ENCODE assay signal across 10 mouse cellular contexts in the genomic region with DNA sequence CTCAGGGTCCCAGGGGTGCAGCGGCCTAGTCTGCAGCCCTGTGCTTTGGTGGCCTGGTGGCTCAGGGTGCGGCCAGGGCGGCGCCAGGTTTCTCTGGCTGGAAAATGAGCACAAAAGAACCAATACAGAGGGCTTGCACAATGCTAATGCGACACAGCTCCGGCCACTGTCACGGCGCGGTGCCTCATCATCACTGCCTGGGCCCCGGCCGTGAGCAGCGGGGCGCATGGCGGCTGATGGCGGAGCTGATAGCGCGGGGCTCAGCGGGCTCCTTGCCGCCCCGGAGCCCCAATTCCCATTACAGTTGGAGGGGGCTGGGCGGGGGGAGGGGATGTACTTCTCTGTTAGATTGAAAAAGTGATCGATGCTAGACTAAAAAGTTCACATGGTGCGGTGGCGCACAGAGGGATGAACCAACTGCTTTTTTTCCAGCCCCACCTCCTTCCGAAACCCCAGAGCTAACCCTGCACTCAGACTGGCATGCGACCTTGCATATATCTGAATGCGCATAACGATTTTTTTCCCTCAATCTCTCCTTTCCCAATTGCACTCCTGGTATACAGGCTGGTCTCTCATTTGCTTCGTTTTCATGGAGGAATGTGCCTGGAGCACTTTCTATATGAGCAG. TPM values are rescaled to one million over a fixed set of nuclear protein-coding genes. Genes with fewer than 3 reads are reported as not detected.
DNase-seq lines count a peak whose midpoint lies in the region; ATAC-seq lines count a peak whose summit lies in the region.
"Had no signal": no experiment of that assay in that cellular context is flagged by ENCODE, and none has a peak within 500 bp of the region (broad histone marks: within the 10 kb centered on the region; RNA-seq: fewer than 3 reads in every experiment).

No protein-coding gene starts in this region.

- no peaks in the 10 kb centered on the region for H3K9me3 ChIP-seq in heart, embryonic 11.5 days (replicated peaks; ENCODE audit: control insufficient read depth, low read length)
- no peaks in the 10 kb centered on the region for H3K9me3 ChIP-seq in embryonic facial prominence, embryonic 10.5 days
- H3K9me3 ChIP-seq in intestine, embryonic 14.5 days (ENCODE audit: control insufficient read depth, low read length) = 0 out of 2 replicates have a peak, but pooled peaks cover 4% of the 10 kb centered on the region
- no peaks in the 10 kb centered on the region for H3K9me3 ChIP-seq in midbrain, embryonic 15.5 days

- ATAC-seq in heart, embryonic 11.5 days (replicated peaks; ENCODE audit: insufficient number of reproducible peaks, low FRiP score, low TSS enrichment) = no peak
- ATAC-seq in intestine, embryonic 14.5 days (replicated peaks; ENCODE audit: low FRiP score, low TSS enrichment, low read depth) = no peak
- ATAC-seq in midbrain, embryonic 15.5 days (replicated peaks) = no peak

- 0 out of 2 replicates have a peak, but pooled peaks cover 2% of the 10 kb centered on the region for H3K4me1 ChIP-seq in heart, embryonic 11.5 days (ENCODE audit: control insufficient read depth, insufficient read depth, low read length)
- H3K4me1 ChIP-seq in embryonic facial prominence, embryonic 10.5 days = peaks cover 16% of the 10 kb centered on the region
- no peaks in the 10 kb centered on the region for H3K4me1 ChIP-seq in intestine, embryonic 14.5 days (replicated peaks; ENCODE audit: control insufficient read depth, insufficient read depth, low read length)
- H3K4me1 ChIP-seq in midbrain, embryonic 15.5 days = peaks cover 11% of the 10 kb centered on the region

- H3K9ac ChIP-seq in heart, embryonic 11.5 days (ENCODE audit: low read depth, low read length) = peak overlapping the region; percentile 50; the same call in 1 of the 2 replicates
- H3K9ac ChIP-seq in intestine, embryonic 14.5 days (ENCODE audit: low read length) = peak overlapping the region; percentile 20; the same call in 1 of the 2 replicates
- H3K9ac ChIP-seq in midbrain, embryonic 15.5 days = 0 out of 2 replicates have a peak overlapping the region, but pooled peaks have one; percentile 2

- intact Hi-C loops in heart, postnatal 14 days (cut with DNase I) = no loop called here
- intact Hi-C loops in gastrocnemius, postnatal 14 days (cut with DNase I; ENCODE audit: low total_unique reads) = no loop called here

- peaks cover 9% of the 10 kb centered on the region for H3K27me3 ChIP-seq in heart, embryonic 11.5 days (ENCODE audit: control insufficient read depth, insufficient read depth, low read length)
- peaks cover 38% of the 10 kb centered on the region for H3K27me3 ChIP-seq in embryonic facial prominence, embryonic 10.5 days (replicated peaks; ENCODE audit: low read depth, poor library complexity, severe bottlenecking)
- peaks cover 16% of the 10 kb centered on the region for H3K27me3 ChIP-seq in intestine, embryonic 14.5 days (replicated peaks; ENCODE audit: control insufficient read depth, insufficient read depth, low read length)
- no peaks in the 10 kb centered on the region for H3K27me3 ChIP-seq in midbrain, embryonic 15.5 days (replicated peaks)

- no peak overlapping the region for H3K27ac ChIP-seq in heart, embryonic 11.5 days (ENCODE audit: low read depth, low read length)
- peak overlapping the region; percentile 80 for H3K27ac ChIP-seq in embryonic facial prominence, embryonic 10.5 days (replicated peaks)
- no peak overlapping the region for H3K27ac ChIP-seq in intestine, embryonic 14.5 days (ENCODE audit: low read depth)
- no peak overlapping the region for H3K27ac ChIP-seq in midbrain, embryonic 15.5 days

- H3K4me3 ChIP-seq in heart, embryonic 11.5 days (ENCODE audit: low read depth, low read length) = peak overlapping the region; percentile 32
- peak overlapping the region; percentile 57 for H3K4me3 ChIP-seq in embryonic facial prominence, embryonic 10.5 days
- peak overlapping the region; percentile 17; the same call in 1 of the 2 replicates for H3K4me3 ChIP-seq in intestine, embryonic 14.5 days (ENCODE audit: low read depth, low read length)
- H3K4me3 ChIP-seq in midbrain, embryonic 15.5 days = peak overlapping the region; percentile 12

- H3K36me3 ChIP-seq in heart, embryonic 11.5 days (ENCODE audit: control insufficient read depth, insufficient read depth, low read length) = no peaks in the 10 kb centered on the region
- H3K36me3 ChIP-seq in embryonic facial prominence, embryonic 10.5 days (replicated peaks) = no peaks in the 10 kb centered on the region
- no peaks in the 10 kb centered on the region for H3K36me3 ChIP-seq in intestine, embryonic 14.5 days (ENCODE audit: control insufficient read depth, insufficient read depth, low read length)
- H3K36me3 ChIP-seq in midbrain, embryonic 15.5 days (replicated peaks) = no peaks in the 10 kb centered on the region

- DNase-seq in heart, postnatal 14 days = no peak
- peak; percentile 51 for DNase-seq in embryonic facial prominence, embryonic 10.5 days (ENCODE audit: low spot score)
- no peak for DNase-seq in intestine, embryonic 14.5 days (ENCODE audit: low spot score)
- no peak for DNase-seq in gastrocnemius, postnatal 14 days
- DNase-seq in MN1 (ENCODE audit: low spot score) = no peak
- no peak for DNase-seq in layer of hippocampus, postnatal 36 days
- DNase-seq: adrenal gland, postnatal 36 days had no signal

- WGBS in heart, embryonic 11.5 days (ENCODE audit: insufficient replicate concordance) = 10% methylated on average over 29 of the region's 29 CpGs
- WGBS in embryonic facial prominence, embryonic 10.5 days = 6% methylated on average over 29 of the region's 29 CpGs
- 11% methylated on average over 29 of the region's 29 CpGs for WGBS in intestine, embryonic 14.5 days
- WGBS in midbrain, embryonic 15.5 days = 5% methylated on average over 29 of the region's 29 CpGs

- peak overlapping the region; percentile 72 for H3K4me2 ChIP-seq in heart, embryonic 11.5 days
- H3K4me2 ChIP-seq in intestine, embryonic 14.5 days (ENCODE audit: low read length) = peak overlapping the region; percentile 45
- peak overlapping the region; percentile 51 for H3K4me2 ChIP-seq in midbrain, embryonic 15.5 days

RNA-seq across cellular contexts. Expression of gene 4930535I16Rik, which starts 54.7 kb away (rescaled TPM):
- polyA plus RNA-seq in heart, embryonic 11.5 days (2014; fragmentation: Nextera tagmentation; extraction: Ambion mirVana) = not detected in 2 replicates
- not detected for total RNA-seq in heart, postnatal 14 days (2021)
- not detected in 2 replicates for polyA plus RNA-seq in embryonic facial prominence, embryonic 10.5 days (2016; fragmentation: Nextera tagmentation; extraction: Ambion mirVana)
- 0.48 TPM in 1 of 2 replicates, not detected in the other for polyA plus RNA-seq in intestine, embryonic 14.5 days (2014; fragmentation: Nextera tagmentation; extraction: Ambion mirVana)
- not detected in 2 replicates for polyA plus RNA-seq in midbrain, embryonic 15.5 days (2015; fragmentation: Nextera tagmentation; extraction: Ambion mirVana)
- not detected for total RNA-seq in gastrocnemius, postnatal 14 days (2021)
- total RNA-seq in layer of hippocampus, postnatal 36 days (2021) = not detected
- total RNA-seq: adrenal gland, postnatal 36 days; left cerebral cortex, postnatal 10 days had no signal

RNA-seq across cellular contexts. Expression of gene Rragc, which starts 55.3 kb away (rescaled TPM):
- 37.5 and 39.0 TPM in 2 replicates for polyA plus RNA-seq in heart, embryonic 11.5 days (2014; fragmentation: Nextera tagmentation; extraction: Ambion mirVana)
- 10 to 100 TPM; 44.8 to 46.0 TPM for total RNA-seq in heart, postnatal 14 days (2021)
- 34.1 and 37.9 TPM in 2 replicates for polyA plus RNA-seq in embryonic facial prominence, embryonic 10.5 days (2016; fragmentation: Nextera tagmentation; extraction: Ambion mirVana)
- 50.6 and 51.9 TPM in 2 replicates for polyA plus RNA-seq in intestine, embryonic 14.5 days (2014; fragmentation: Nextera tagmentation; extraction: Ambion mirVana)
- 46.8 and 47.9 TPM in 2 replicates for polyA plus RNA-seq in midbrain, embryonic 15.5 days (2015; fragmentation: Nextera tagmentation; extraction: Ambion mirVana)
- total RNA-seq in gastrocnemius, postnatal 14 days (2021) = 10 to 100 TPM; 21.4 to 24.2 TPM
- total RNA-seq in layer of hippocampus, postnatal 36 days (2021) = 10 to 100 TPM; 56.5 to 59.2 TPM
